Mouse (Mus musculus): ENCODE data around the gene Syn2.
A peak's percentile ranks its signal among the peaks of the same experiment; 100 is the strongest.

The Syn2 gene

GRCm38 (mm10) chr6:115251531-115251985 is 116.9 kb downstream of the Syn2 start:
- DNase-seq, result no peak

DNA sequence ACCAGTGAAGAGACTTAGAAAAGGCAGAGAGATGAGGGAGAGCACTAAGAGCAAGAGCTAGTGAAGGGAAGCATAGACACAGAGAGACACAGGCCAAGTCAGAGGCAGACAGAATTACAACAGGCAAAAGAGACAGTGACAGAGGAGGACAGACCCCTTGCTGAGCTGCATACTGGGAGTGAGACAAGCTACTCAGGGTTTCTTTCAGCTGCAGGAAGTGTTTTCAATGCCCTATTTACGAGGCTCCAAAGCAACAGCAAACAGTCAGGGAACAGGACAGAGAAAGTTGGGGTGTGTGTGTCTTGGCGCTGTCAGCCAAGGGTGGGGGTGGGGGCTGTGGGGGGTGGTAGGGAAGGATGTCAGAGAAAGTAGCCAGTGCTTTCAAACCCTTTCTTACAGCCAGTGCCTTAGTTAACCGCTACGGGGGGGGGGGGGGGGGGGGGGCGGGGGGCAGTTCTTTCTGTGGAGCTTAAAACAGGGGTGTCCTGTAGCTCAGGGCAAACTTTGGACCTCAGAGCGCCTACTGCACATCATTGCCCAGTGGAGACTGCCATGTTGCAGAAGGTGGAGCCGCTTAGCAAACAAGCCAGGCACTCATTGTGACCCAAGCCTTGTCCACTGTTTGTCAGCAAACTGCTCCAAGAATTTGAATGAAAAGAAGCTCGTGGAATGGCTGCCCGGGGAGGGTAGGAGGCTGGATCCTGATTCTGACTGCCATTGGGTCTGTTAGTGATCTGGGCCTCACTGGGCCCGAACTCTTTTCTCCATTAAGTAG is 117.6 kb downstream of the Syn2 start, which contains the start of gene Timp4:
Timp4 (minus strand) TSS at position 107 of the 775 bp plus-strand sequence.
- DNase-seq, result no peak

GRCm38 (mm10) chr6:115255171-115255570 is 120.5 kb downstream of the Syn2 start:
- DNase-seq, result no peak

DNA sequence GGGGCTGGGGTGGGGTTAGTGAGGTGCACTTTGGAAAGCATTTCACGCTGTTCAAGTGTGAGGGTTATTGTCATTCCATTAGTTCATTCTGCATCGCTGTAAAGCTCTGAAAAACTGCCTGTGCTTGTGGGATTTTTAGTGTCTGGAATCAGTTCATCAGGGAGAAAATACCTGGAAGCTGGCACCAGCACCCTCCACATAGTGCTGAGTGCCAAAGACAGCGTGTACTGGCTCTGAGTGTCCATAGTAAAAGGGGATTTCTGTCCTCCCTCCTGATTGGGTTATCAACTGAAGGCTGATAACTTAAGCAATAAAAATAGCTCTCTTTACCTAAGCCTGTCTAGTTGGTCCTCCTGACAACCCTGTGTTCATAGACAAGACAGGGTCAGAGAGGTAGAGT is 125.8 kb downstream of the Syn2 start:
- DNase-seq, result peak; percentile 64

GRCm38 (mm10) chr6:115266791-115267190 is 132.1 kb downstream of the Syn2 start:
- no peak for DNase-seq

DNA sequence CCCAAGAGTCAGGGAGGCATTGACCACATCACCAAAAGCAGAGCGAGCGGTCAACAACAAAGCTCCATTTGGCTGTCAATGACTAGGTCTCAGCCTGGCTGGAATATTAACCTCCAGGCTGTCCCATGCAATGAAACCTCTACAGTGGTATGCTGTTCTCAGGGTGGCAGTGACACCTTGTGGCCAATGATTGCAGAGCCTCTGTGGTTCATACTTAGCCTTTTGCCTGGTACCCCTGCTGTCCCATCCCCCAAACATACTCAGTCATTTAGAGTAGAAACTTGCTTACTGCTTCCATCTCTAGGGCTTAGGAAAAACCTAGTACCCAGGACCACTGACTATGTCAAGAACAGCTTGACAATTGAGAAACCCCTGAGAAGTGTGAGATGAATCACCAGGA is 133.2 kb downstream of the Syn2 start:
- peak; percentile 80 for DNase-seq

- no peak for DNase-seq
These were observed 134.1 kb downstream of the Syn2 start for GRCm38 (mm10) chr6:115268551-115269385.

DNA sequence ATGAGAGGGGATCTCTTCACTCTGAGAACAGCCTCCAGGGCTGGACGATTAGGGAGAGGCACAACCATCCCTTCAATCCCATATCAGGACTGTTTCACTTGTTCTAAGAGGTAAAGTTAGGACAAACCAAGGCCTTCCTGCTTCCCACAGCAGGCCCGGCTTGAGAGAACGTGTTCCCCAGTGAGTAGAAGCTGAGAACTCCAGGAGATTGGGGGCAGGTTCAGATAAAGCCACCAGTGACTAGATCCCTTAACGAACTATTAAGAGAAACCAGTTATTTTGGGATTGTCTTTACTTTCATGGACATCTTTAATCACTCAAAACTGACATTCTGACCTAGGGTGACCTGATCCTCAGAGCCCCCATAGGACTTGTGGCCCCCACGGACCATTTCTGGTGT is 134.9 kb downstream of the Syn2 start:
- DNase-seq, result no peak

DNA sequence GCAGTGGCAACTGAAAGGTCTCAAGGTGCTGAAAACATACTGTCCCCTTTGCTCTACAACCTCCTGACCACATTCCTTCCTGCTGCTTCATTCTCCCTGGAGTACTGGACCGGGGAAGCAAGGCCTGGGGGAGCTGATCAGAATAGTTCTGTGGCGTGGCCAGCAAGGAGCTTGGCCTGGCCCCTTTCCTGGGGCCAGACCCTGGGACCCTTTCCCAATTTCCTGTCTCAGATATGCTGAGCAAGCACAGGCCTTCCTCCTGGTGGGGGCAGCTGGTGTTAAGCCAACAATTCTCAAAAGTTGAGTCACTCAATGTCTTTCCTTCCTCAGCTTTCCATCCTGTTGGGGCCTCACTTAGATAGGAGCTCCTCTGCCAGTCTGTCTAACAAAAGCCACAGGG is 135.4 kb downstream of the Syn2 start:
- no peak for DNase-seq

DNA sequence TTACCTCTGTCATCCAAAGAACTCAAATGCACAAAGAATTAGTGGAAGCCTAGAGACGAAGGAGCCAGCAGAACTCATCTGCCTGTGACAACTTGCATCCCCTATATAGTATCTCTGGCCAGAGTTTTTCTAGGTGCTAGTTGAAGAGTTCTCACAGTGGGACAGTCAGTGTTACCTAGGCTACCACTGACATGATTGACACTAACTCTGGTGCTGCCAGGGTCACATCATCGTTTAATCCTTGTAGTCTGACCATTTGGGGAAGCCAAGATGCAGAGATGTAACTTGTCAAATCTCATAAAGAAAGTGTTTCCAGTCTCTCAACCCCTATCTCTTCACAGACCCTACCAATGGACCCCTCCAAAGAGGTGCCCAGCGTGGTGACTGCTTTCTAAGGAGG is 136.6 kb downstream of the Syn2 start:
- no peak for DNase-seq

DNA sequence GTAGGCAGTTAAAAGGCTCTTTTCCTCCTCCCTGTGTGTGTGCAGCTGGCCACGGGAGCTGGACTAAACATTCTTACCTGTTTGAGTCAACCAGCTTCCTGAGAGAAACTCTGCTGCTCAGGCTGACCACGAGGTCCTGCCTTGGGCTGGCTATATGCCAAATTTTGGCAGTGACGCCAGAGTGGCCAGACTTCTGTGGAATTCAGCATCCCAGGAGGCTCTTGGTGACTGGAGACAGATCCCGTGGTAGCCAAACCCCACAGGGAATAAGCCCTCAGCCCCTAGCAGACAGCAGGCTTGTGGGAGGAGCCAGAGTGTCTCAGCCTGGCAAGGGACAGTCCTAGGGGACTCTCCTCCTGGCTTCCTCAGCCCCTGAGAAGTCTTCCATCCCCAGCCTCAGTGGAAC is 137.2 kb downstream of the Syn2 start:
- DNase-seq, result peak; percentile 51

GRCm38 (mm10) chr6:115273346-115273745 is 138.6 kb downstream of the Syn2 start:
- no peak for DNase-seq

GRCm38 (mm10) chr6:115274705-115275104 is 140.0 kb downstream of the Syn2 start:
- no peak for DNase-seq

DNA sequence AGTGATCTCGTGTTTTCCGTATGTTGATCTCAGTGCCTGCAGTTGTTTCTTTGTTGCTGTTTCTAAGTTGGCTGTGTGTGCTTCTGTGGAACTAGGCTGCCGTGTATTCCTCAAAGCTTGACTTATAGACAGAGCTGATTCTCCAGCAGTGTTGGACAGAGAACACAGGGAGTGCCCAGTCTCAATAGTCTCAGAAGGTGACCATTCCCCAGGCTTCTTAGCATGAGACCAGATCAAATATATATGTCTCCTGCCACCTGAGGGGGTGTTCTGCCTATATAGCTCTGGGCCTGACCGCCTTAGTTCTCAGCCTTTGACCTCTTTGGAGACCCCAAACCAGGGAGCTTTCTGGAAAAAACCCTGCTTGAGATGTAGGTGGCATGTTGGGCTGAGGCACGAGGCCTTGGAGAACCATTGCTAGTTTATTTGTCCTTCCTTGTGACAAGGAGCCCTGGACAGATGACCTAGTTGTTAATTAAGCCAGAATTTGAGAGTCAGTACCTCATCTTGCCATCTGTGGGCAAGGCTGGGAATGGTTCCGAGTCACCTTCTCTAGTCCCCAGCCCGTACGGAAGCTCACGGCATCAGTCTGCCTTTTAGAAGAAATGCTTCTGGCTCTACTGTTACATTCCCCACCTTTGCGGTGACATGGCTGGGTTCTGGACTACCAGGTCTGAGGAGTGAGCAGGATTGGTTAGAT is 140.6 kb downstream of the Syn2 start:
- peak; percentile 41 for DNase-seq

DNA sequence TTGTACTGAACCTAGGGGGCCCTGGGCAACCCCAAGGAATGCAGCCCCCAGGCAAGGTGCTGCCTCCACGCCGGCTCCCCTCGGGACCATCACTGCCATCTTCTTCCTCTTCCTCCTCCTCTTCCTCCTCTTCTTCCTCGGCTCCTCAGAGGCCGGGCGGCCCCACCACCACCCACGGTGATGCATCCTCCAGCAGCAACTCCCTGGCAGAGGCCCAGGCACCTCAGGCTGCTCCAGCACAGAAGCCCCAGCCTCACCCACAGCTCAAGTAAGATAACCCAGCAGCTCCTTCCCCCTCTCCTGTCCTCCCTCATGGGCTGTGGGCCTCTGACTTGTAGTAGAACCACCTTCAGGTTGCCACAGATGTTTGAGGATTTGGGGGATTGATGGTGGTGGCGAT is 143.4 kb downstream of the Syn2 start:
- no peak for DNase-seq

DNA sequence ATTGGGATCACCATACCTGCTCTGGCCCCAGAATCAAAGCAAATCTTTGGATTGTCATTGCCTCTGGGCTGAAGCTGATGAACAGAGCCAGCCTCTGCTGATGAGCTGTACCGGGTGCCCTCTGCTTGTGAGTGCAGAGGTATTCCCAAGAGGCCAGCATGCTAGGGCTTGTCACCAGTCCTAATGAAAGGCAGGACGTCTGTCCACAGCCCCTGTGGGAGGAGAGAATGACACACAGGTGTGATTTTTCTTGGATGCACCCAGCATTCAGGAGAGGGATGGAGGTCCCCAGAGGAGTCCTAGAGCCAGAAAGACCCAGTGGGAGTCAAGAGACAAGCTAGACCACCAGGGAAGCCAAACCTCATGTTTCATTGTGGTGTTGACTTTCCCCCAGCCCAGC is 144.9 kb downstream of the Syn2 start:
- DNase-seq, result no peak

- DNase-seq, result no peak
These were observed 149.5 kb downstream of the Syn2 start for GRCm38 (mm10) chr6:115284153-115284552.

DNA sequence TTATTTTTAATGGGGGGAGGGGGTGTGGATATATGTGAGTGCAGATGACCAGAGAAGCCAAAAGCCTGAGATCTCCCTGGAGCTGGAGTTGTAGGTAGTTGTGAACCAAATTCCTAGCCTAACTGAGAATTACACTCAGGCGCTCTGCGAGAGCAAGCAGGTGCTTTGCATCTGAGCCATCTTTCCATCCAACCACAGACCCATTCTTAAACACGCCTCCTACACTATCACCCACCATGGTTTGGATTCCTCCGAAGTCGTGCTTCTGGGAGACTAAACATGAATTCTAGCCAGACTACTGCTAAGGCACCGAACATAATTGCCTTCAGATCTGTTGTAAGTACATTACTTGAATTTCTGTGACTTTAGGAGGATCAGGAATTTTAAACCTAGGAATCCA is 151.7 kb downstream of the Syn2 start:
- no peak for DNase-seq

- no peak for DNase-seq
These were observed 153.5 kb downstream of the Syn2 start for GRCm38 (mm10) chr6:115288223-115288622.

DNA sequence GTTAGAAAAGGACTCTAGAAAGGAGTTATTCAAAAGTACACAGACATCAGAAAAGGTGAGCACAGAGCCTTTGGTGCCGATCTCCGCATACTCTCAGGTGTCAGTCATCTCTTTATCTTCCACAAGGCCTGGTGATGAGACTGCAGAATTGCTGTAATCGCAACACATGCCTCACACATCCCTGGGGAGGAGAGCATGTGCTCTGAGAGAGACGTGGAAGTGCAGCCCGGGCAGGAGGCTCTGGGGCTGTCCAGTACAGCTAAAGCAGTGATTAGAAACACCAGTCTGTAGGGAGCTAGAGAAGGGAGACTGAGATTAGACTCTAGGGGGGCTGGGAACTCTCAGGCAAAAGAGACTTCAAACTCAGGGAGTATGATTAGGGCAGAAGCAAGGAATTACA is 155.9 kb downstream of the Syn2 start:
- no peak for DNase-seq

DNA sequence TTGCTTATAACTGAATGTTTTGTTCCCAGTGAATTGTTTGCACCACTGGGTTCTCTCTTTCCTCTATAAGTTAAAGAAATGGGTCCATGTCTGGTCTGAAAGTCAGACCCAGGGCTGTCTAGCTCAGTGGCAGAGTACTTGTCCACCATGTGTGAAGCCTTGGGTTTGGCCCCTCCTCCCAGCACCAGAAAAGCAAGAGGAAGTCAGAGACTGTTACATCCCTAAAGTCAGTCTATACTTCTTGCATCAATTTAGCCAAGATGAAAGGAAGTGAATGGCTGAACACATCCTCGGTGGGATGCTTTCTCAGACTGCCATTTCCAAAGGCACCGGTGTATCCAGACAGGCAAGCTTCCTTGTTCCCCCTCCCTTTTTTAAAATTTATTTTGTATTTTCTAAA is 156.4 kb downstream of the Syn2 start:
- no peak for DNase-seq

DNA sequence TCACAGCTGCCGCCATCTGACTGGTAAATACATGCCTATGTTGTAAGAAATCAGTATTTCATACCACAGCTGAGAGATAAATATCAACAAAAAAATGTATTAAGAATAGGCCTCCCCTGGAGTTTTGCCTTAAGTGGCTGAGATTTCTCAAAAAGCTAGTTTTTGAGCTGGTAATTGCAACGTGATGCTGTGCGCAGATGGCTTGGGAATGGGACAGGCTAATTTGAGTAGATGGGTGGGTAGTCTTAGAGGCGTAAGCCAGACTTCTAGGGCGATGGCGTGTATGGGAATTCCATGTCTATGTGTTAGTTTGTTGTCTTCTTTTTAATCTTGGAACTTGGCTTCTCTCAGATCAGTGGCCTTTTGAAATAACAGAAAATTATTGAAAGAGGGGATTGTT is 157.1 kb downstream of the Syn2 start:
- DNase-seq, result no peak

GRCm38 (mm10) chr6:115292621-115293020 is 157.9 kb downstream of the Syn2 start:
- DNase-seq, result no peak

Measured in cerebellum, adult 11-12 months (tissue).